Mouse (Mus musculus) MEL-GATA-1-ER (cell line): ENCODE measurements around the gene Olfr1513.
"Not testable (repeated sequence)": the region's sequence is repeated elsewhere in the genome, so short reads cannot be mapped to it uniquely, and the experiment has no call there.

Source experiments
- DNase-seq: peaks from one replicate; pipeline ENCODE4 v3.0.0-alpha.2; 2012; ENCODE audit warnings: low read depth; ENCODE audit errors: extremely low read depth

Gene Olfr1513

GRCm38 (mm10) chr14:52356308-52356707 lies at the start of gene Olfr1513:
Olfr1513 (minus strand) TSS chr14:52356408.
- DNase-seq, result no peak

- no peak for DNase-seq
Measured at GRCm38 (mm10) chr14:52397279-52397678, 41.1 kb upstream of the Olfr1513 start, which contains the start of gene Olfr1511. Olfr1511 (minus strand) TSS chr14:52397379.

- not testable (repeated sequence) for DNase-seq
Measured at GRCm38 (mm10) chr14:52390084-52390848, 34.1 kb upstream of the Olfr1513 start.

- no peak for DNase-seq
Measured at GRCm38 (mm10) chr14:52379068-52379467, 22.9 kb upstream of the Olfr1513 start, which contains the start of gene Olfr1512. Olfr1512 (minus strand) TSS chr14:52379168.

- no peak for DNase-seq
Measured at GRCm38 (mm10) chr14:52368741-52369140, 12.5 kb upstream of the Olfr1513 start.

- DNase-seq, result no peak
Measured at GRCm38 (mm10) chr14:52339512-52339852, 16.7 kb downstream of the Olfr1513 start.

- peak; percentile 70 for DNase-seq
Measured at GRCm38 (mm10) chr14:52338751-52339511, 17.3 kb downstream of the Olfr1513 start.

GRCm38 (mm10) chr14:52332171-52332570 lies 24.0 kb downstream of the Olfr1513 start:
- no peak for DNase-seq

- no peak for DNase-seq
Measured at GRCm38 (mm10) chr14:52331069-52331750, 25.0 kb downstream of the Olfr1513 start.

GRCm38 (mm10) chr14:52327910-52328812 lies 28.0 kb downstream of the Olfr1513 start, which contains the start of gene Sall2:
Sall2 (minus strand) TSS chr14:52328762.
- no peak for DNase-seq

- DNase-seq, result no peak
Measured at GRCm38 (mm10) chr14:52327375-52327901, 28.8 kb downstream of the Olfr1513 start.

GRCm38 (mm10) chr14:52325890-52326289 lies 30.3 kb downstream of the Olfr1513 start:
- DNase-seq, result no peak

- no peak for DNase-seq
Measured at GRCm38 (mm10) chr14:52319361-52319760, 36.8 kb downstream of the Olfr1513 start.

- DNase-seq, result no peak
Measured at GRCm38 (mm10) chr14:52316441-52317225, 39.6 kb downstream of the Olfr1513 start.

- no peak for DNase-seq
Measured at GRCm38 (mm10) chr14:52315792-52316440, 40.3 kb downstream of the Olfr1513 start.

GRCm38 (mm10) chr14:52315283-52315780 lies 40.9 kb downstream of the Olfr1513 start:
- no peak for DNase-seq

GRCm38 (mm10) chr14:52314808-52315150 lies 41.4 kb downstream of the Olfr1513 start:
- no peak for DNase-seq

- no peak for DNase-seq
Measured at GRCm38 (mm10) chr14:52313931-52314807, 42.0 kb downstream of the Olfr1513 start.
